Mouse (Mus musculus) limb, embryonic 10.5 days (tissue): ENCODE measurements around the gene Arrdc3. TPM values are rescaled to one million over a fixed set of nuclear protein-coding genes. Genes with fewer than 3 reads are reported as not detected.
A peak's percentile ranks its signal among the peaks of the same experiment; 100 is the strongest.

Experiments
- DNase-seq: peaks from one replicate; pipeline ENCODE4 v3.0.0-alpha.2; 2017; ENCODE audit warnings: low spot score
- H3K27ac ChIP-seq: fragments of 300-500 bp; sonication (generic); 2 replicates; pipeline ENCODE4 v1.5.1; 2016; ENCODE audit warnings: mild to moderate bottlenecking
- H3K27me3 ChIP-seq: fragments of 300-500 bp; sonication (generic); 2 replicates; pipeline ENCODE4 v1.6.1; 2016; ENCODE audit warnings: low read depth, mild to moderate bottlenecking; ENCODE audit not compliant: poor library complexity, severe bottlenecking
- H3K36me3 ChIP-seq: fragments of 300-500 bp; sonication (generic); 2 replicates; pipeline ENCODE4 v1.6.1; 2016; ENCODE audit warnings: mild to moderate bottlenecking, moderate library complexity
- H3K4me1 ChIP-seq: fragments of 300-500 bp; sonication (generic); 2 replicates; pipeline ENCODE4 v1.6.1; 2016
- H3K4me3 ChIP-seq: fragments of 300-500 bp; sonication (generic); 2 replicates; pipeline ENCODE4 v1.5.1; 2016; ENCODE audit warnings: mild to moderate bottlenecking, moderate library complexity
- H3K9me3 ChIP-seq: fragments of 300-500 bp; sonication (generic); replicated peaks from 2 replicates; pipeline ENCODE4 v1.6.1; 2016; ENCODE audit warnings: mild to moderate bottlenecking
- WGBS: fragments of 180-500 bp; shearing (Covaris S2); methylation state at CpG from one replicate; pipeline ENCODE4 v1.1.7; 2016; 5-methylcytosine and 5-hydroxymethylcytosine counted together
- polyA plus RNA-seq: library from polyadenylated mRNA; unstranded; fragments of >200 nt; fragmentation: Nextera tagmentation; extraction: Ambion mirVana; gene quantifications from 2 replicates; pipeline ENCODE4 v1.2.1, GENCODE M21; 2016

Gene Arrdc3
- polyA plus RNA-seq, 1 experiment from 2014 or later, result 72.1 TPM

DNA sequence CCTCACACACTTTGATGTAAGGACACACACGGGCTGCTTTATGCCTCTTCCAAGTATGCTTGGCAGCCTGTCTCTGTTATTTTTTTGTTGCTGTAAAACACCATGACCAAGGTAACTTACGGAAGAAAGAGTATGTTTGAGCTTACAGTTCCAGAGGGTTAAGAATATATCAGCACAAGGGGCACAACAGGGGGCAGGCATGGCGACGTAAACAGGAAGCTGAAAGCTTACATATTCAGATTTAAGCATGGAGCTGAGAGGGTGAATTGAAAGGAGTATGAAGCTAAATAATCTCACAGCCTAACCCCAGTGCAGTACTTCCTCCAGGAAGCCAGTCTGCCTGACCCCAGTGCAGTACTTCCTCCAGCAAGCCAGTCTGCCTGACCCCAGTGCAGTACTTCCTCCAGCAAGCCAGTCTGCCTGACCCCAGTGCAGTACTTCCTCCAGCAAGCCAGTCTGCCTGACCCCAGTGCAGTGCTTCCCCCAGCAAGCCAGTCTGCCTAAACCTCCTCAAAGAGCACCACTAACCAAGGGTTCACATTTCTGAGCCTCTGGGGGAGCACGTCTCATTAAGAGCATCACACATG lies 49.7 kb downstream of the Arrdc3 start:
- DNase-seq, result no peak
- Histone ChIP-seq H3K4me1 (peaks cover 9% of the 10 kb centered on the region; the same call in 1 of the 2 replicates), H3K36me3 (no peaks in the 10 kb centered on the region), H3K27me3 (no peaks in the 10 kb centered on the region), H3K9me3 (no peaks in the 10 kb centered on the region), H3K27ac (peak overlapping the region; percentile 32; the same call in 1 of the 2 replicates), H3K4me3 (no peak overlapping the region)
- WGBS, result 70% methylated on average over 5 of the region's 5 CpGs

DNA sequence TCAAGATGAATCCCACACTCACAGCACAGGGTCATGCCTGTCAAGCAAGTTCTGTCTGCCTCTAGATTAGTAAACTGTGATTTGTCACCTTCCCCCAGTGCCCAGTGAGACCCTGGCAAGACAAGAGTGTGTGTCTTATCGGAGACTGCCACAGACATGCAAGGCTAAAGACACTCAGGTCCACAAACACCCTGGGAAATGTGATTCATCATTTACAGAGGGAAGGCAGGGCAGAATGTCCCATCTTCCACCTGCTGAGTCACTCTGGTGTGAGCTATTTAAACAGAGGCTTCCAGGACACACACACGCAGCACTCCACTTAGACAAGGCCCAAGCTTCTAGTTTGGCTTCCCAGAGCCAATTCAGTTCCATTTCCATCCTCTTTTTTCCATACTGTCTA lies 53.2 kb downstream of the Arrdc3 start:
- no peaks in the 10 kb centered on the region for H3K36me3 ChIP-seq
- WGBS, result 83% methylated on average over 2 of the region's 2 CpGs
- DNase-seq, result no peak
- peaks cover 16% of the 10 kb centered on the region for H3K4me1 ChIP-seq
- H3K27ac ChIP-seq, result no peak overlapping the region
- H3K4me3 ChIP-seq, result no peak overlapping the region
- H3K27me3 ChIP-seq, result no peaks in the 10 kb centered on the region
- no peaks in the 10 kb centered on the region for H3K9me3 ChIP-seq

- no peak for DNase-seq
- peaks cover 7% of the 10 kb centered on the region; the same call in 1 of the 2 replicates for H3K4me1 ChIP-seq
Measured at GRCm38 (mm10) chr13:80939228-80939627, 56.0 kb downstream of the Arrdc3 start.

GRCm38 (mm10) chr13:80939866-80940265 lies 56.7 kb downstream of the Arrdc3 start:
- H3K4me3 ChIP-seq, result no peak overlapping the region
- no peak for DNase-seq
- 76% methylated on average over 1 of the region's 1 CpGs for WGBS

More at GRCm38 (mm10) chr13:80939228-80939627, 56.0 kb downstream of the Arrdc3 start:
- Histone ChIP-seq H3K27me3 (no peaks in the 10 kb centered on the region), H3K36me3 (no peaks in the 10 kb centered on the region), H3K4me3 (no peak overlapping the region), H3K27ac (no peak overlapping the region), H3K9me3 (no peaks in the 10 kb centered on the region)
- 89% methylated on average over 4 of the region's 4 CpGs for WGBS

DNA sequence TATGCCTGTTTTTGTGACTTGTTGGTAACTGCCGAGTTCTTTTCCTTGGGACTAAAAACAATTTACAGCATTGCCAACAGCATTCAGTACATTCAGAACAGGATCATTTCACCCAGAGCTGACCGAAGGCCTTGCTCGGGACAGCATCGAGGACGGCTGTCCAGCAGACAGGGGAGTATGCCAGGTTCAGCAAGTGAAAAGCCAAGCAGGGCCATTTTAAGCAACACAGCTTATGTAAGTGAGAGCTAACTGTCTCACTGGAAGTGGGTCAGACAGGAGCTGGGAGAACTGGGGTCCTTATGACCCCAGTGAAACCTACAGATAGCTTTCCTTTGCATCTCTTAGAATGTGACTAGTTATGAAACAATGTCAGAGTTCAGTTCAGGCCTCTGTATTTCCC lies 57.2 kb downstream of the Arrdc3 start:
- DNase-seq, result no peak
- peaks cover 7% of the 10 kb centered on the region; the same call in 1 of the 2 replicates for H3K4me1 ChIP-seq
- no peaks in the 10 kb centered on the region for H3K36me3 ChIP-seq
- no peak overlapping the region for H3K4me3 ChIP-seq
- no peaks in the 10 kb centered on the region for H3K27me3 ChIP-seq
- H3K9me3 ChIP-seq, result no peaks in the 10 kb centered on the region
- whole genome bisulfite sequencing, result 86% methylated on average over 5 of the region's 5 CpGs
- H3K27ac ChIP-seq, result no peak overlapping the region

More at GRCm38 (mm10) chr13:80939866-80940265, 56.7 kb downstream of the Arrdc3 start:
- Histone ChIP-seq H3K4me1 (peaks cover 7% of the 10 kb centered on the region; the same call in 1 of the 2 replicates), H3K36me3 (no peaks in the 10 kb centered on the region), H3K27me3 (no peaks in the 10 kb centered on the region), H3K9me3 (no peaks in the 10 kb centered on the region), H3K27ac (no peak overlapping the region)

GRCm38 (mm10) chr13:80940860-80941630 lies 57.9 kb downstream of the Arrdc3 start:
- H3K4me3 ChIP-seq, result no peak overlapping the region
- H3K9me3 ChIP-seq, result no peaks in the 10 kb centered on the region
- H3K36me3 ChIP-seq, result no peaks in the 10 kb centered on the region
- peaks cover 7% of the 10 kb centered on the region; the same call in 1 of the 2 replicates for H3K4me1 ChIP-seq
- no peaks in the 10 kb centered on the region for H3K27me3 ChIP-seq
- no peak overlapping the region for H3K27ac ChIP-seq
- WGBS, result 74% methylated on average over 10 of the region's 10 CpGs
- no peak for DNase-seq

- H3K4me1 ChIP-seq, result peaks cover 7% of the 10 kb centered on the region; the same call in 1 of the 2 replicates
- H3K27ac ChIP-seq, result no peak overlapping the region
- DNase-seq, result no peak
- H3K27me3 ChIP-seq, result no peaks in the 10 kb centered on the region
- H3K4me3 ChIP-seq, result no peak overlapping the region
- H3K9me3 ChIP-seq, result no peaks in the 10 kb centered on the region
- no peaks in the 10 kb centered on the region for H3K36me3 ChIP-seq
Measured at GRCm38 (mm10) chr13:80944532-80944931, 61.3 kb downstream of the Arrdc3 start.
